Mouse (Mus musculus): ENCODE results near the gene Dpp10.

DNA sequence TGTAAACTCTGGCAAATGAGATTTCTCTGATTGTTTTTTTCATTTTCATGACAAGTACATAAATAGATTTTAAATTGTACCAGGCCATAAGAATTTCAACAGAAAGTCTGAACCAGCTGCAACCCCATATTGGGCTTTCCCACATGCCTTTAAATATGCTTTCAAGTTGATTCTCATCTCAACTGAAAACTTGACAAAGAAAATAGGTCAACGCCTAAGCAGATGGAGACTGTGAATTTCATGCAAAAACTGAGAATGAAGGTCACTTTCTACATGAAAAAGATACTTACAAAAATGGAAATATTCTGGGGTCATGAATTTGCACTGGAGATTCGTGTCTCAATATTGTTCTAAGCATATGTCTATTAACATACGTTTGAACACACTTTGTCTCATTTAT lies 417.1 kb downstream of the Dpp10 start:
- no peak for TF ChIP-seq POLR2A (IDR thresholded peaks at IDR 0.05; ENCODE audit: low read depth, low read length)
- TF ChIP-seq CTCF (conservative IDR thresholded peaks at IDR 0.05; ENCODE audit: insufficient read depth, insufficient read length, low read depth, low read length): no peak

All from kidney, adult 2 months (tissue).